ENCODE assay signal across 14 mouse cellular contexts in the genomic region with DNA sequence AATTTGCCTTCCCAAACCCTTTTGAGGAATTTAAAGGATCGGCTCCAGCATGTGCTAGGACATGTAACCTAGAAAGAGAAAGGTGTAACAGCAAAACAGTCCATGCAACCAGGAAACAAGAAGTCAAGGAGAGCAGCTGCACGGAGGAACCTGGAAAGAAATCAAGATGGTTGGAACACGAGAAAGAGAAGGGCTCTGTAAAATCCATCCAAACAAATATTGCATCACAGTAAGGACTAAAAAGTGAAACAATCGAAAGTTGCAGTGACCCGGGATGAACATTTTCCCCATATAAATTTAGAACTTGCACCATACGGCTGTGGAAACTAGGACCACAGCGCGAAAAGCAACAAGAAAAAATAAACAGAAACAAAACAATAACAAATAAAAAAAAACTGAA.
DNase-seq lines count a peak whose midpoint lies in the region; ATAC-seq and TF ChIP-seq lines count a peak whose summit lies in the region.
"Had no signal": no experiment of that assay in that cellular context is flagged by ENCODE, and none has a peak within 500 bp of the region (broad histone marks: within the 10 kb centered on the region; RNA-seq: fewer than 3 reads in every experiment).

No protein-coding gene starts in this region.

- 69% methylated on average over 8 of the region's 8 CpGs for WGBS in kidney, postnatal 0 days
- 45% methylated on average over 8 of the region's 8 CpGs for WGBS in kidney, adult 2 months

- no peaks in the 10 kb centered on the region for H3K4me1 ChIP-seq in kidney, postnatal 0 days (replicated peaks; ENCODE audit: insufficient read depth, low read length)
- no peaks in the 10 kb centered on the region for H3K4me1 ChIP-seq in kidney, adult 2 months (ENCODE audit: control insufficient read depth, insufficient read depth, low read length)

- no peak overlapping the region for H3K4me3 ChIP-seq in kidney, postnatal 0 days (replicated peaks; ENCODE audit: low read depth, low read length)
- H3K4me3 ChIP-seq in kidney, adult 2 months (ENCODE audit: insufficient read depth, low read depth, low read length), result no peak overlapping the region
- H3K4me3 ChIP-seq: forebrain, embryonic 10.5 days had no signal

- no peak overlapping the region for H3K9ac ChIP-seq in kidney, postnatal 0 days (ENCODE audit: low read depth, low read length)

- no peak for TF ChIP-seq CTCF in kidney, postnatal 0 days (IDR thresholded peaks at IDR 0.05; ENCODE audit: low read depth)
- no peak for TF ChIP-seq CTCF in kidney, adult 2 months (conservative IDR thresholded peaks at IDR 0.05; ENCODE audit: insufficient read depth, insufficient read length, low read depth, low read length)

- no peaks in the 10 kb centered on the region for H3K9me3 ChIP-seq in kidney, postnatal 0 days (replicated peaks; ENCODE audit: low read length)
- H3K9me3 ChIP-seq: forebrain, embryonic 10.5 days; G1E had no signal

- TF ChIP-seq POLR2A in kidney, adult 2 months (IDR thresholded peaks at IDR 0.05; ENCODE audit: low read depth, low read length), result no peak

- H3K27ac ChIP-seq in kidney, postnatal 0 days, result no peak overlapping the region
- no peak overlapping the region for H3K27ac ChIP-seq in kidney, adult 2 months (ENCODE audit: insufficient read depth, low read depth, low read length)
- H3K27ac ChIP-seq: forebrain, embryonic 10.5 days had no signal

- H3K4me2 ChIP-seq in kidney, postnatal 0 days (ENCODE audit: low read length), result peak overlapping the region; percentile 18; the same call in 1 of the 2 replicates

- DNase-seq in gastrocnemius, adult 18-20 months (ENCODE audit: low spot score), result peak; percentile 18
- DNase-seq in gastrocnemius, postnatal 25 days, result no peak
- no peak for DNase-seq in kidney, postnatal 0 days (ENCODE audit: low spot score)
- no peak for DNase-seq in kidney, adult 2 months
- peak; percentile 39 for DNase-seq in 3T3-L1 (ENCODE audit: low read depth, low spot score)
- DNase-seq in embryo, embryonic 9.5 days (ENCODE audit: extremely low spot score), result no peak
- DNase-seq: cerebellum, adult 2 months; thymus, adult 2 months had no signal

- no peaks in the 10 kb centered on the region for H3K36me3 ChIP-seq in kidney, postnatal 0 days (ENCODE audit: insufficient read depth, low read length)
- H3K36me3 ChIP-seq in kidney, adult 2 months (ENCODE audit: control insufficient read depth, insufficient read depth, low read length), result no peaks in the 10 kb centered on the region
- H3K36me3 ChIP-seq: forebrain, embryonic 10.5 days; G1E had no signal

- no peaks in the 10 kb centered on the region for H3K27me3 ChIP-seq in kidney, postnatal 0 days (ENCODE audit: insufficient read depth, low read length)
- no peaks in the 10 kb centered on the region for H3K27me3 ChIP-seq in kidney, adult 2 months (replicated peaks; ENCODE audit: control insufficient read depth, insufficient read depth, low read length)

- no peak for ATAC-seq in kidney, postnatal 0 days (replicated peaks; ENCODE audit: low FRiP score, low read depth)
- ATAC-seq in granulocyte monocyte progenitor cell, adult 5-6 weeks (replicated peaks; ENCODE audit: poor library complexity, severe bottlenecking), result peak; percentile 20; the same call in 1 of the 2 replicates
- ATAC-seq in cerebellum, adult (ENCODE audit: insufficient number of reproducible peaks, low FRiP score, low TSS enrichment), result no peak
- ATAC-seq: activated CD4-positive, CD25-positive, alpha-beta regulatory T cell, adult 4 months; inflammation-experienced regulatory T-cells, adult 6 months had no signal

Comparison
In these comparisons a context has a peak if more than half of its experiments do, and no peak if none do; other contexts are left out.
1. DNase-seq: peak in gastrocnemius, adult 18-20 months (single experiment) and 3T3-L1 (single experiment); none in gastrocnemius, postnatal 25 days (single experiment), kidney, postnatal 0 days (single experiment), kidney, adult 2 months (single experiment) and embryo, embryonic 9.5 days (single experiment).